Mouse (Mus musculus) 416B (cell line): ENCODE results near the gene Dnah2.
"Not testable (repeated sequence)": the region's sequence is repeated elsewhere in the genome, so short reads cannot be mapped to it uniquely, and the experiment has no call there.

ENCODE experiments used
- DNase-seq: peaks from one replicate; pipeline ENCODE4 v3.0.0; 2011; ENCODE audit warnings: low read depth

Gene Dnah2

GRCm38 (mm10) chr11:69563373-69563772, 14.5 kb upstream of the Dnah2 start:
- no peak for DNase-seq

- no peak for DNase-seq
These were observed 12.3 kb upstream of the Dnah2 start for GRCm38 (mm10) chr11:69560896-69561854.

GRCm38 (mm10) chr11:69559851-69560765, 11.2 kb upstream of the Dnah2 start, which contains the start of gene Efnb3:
TSS of gene Efnb3 (minus strand) at chr11:69560205.
- DNase-seq = no peak

GRCm38 (mm10) chr11:69559183-69559582, 10.3 kb upstream of the Dnah2 start:
- DNase-seq = no peak

GRCm38 (mm10) chr11:69558756-69559155, 9.8 kb upstream of the Dnah2 start:
- no peak for DNase-seq

- no peak for DNase-seq
These were observed 8.6 kb upstream of the Dnah2 start for GRCm38 (mm10) chr11:69557381-69557958.

- no peak for DNase-seq
These were observed 5.7 kb upstream of the Dnah2 start for GRCm38 (mm10) chr11:69554539-69555140.

- DNase-seq = no peak
These were observed 4.4 kb upstream of the Dnah2 start for GRCm38 (mm10) chr11:69553341-69553721.

- no peak for DNase-seq
These were observed 3.9 kb upstream of the Dnah2 start for GRCm38 (mm10) chr11:69552622-69553340.

GRCm38 (mm10) chr11:69551310-69551709, 2.4 kb upstream of the Dnah2 start:
- DNase-seq = no peak

GRCm38 (mm10) chr11:69547071-69547470, 1.8 kb downstream of the Dnah2 start:
- peak; percentile 16 for DNase-seq

GRCm38 (mm10) chr11:69546423-69547053, 2.4 kb downstream of the Dnah2 start:
- DNase-seq = peak; percentile 46

- DNase-seq = no peak
These were observed 3.0 kb downstream of the Dnah2 start for GRCm38 (mm10) chr11:69545957-69546356.

GRCm38 (mm10) chr11:69543598-69543997, 5.3 kb downstream of the Dnah2 start:
- no peak for DNase-seq

- DNase-seq = peak; percentile 24
These were observed 7.2 kb downstream of the Dnah2 start for GRCm38 (mm10) chr11:69541741-69542140.

GRCm38 (mm10) chr11:69540700-69541099, 8.2 kb downstream of the Dnah2 start:
- DNase-seq = no peak

GRCm38 (mm10) chr11:69534990-69535389, 13.9 kb downstream of the Dnah2 start:
- peak; percentile 51 for DNase-seq

GRCm38 (mm10) chr11:69532480-69533150, 16.3 kb downstream of the Dnah2 start:
- DNase-seq = peak; percentile 32

GRCm38 (mm10) chr11:69530755-69531154, 18.2 kb downstream of the Dnah2 start:
- peak; percentile 48 for DNase-seq

- DNase-seq = not testable (repeated sequence)
These were observed 18.6 kb downstream of the Dnah2 start for GRCm38 (mm10) chr11:69530281-69530680.
